Mouse (Mus musculus): ENCODE data around the gene Ddc.

GRCm38 (mm10) chr11:11892993-11893602 lies 4.8 kb downstream of the Ddc start:
- TF ChIP-seq CTCF (IDR thresholded peaks at IDR 0.05; ENCODE audit: control insufficient read depth, insufficient read depth, insufficient read length), result no peak
- TF ChIP-seq MAX (IDR thresholded peaks at IDR 0.05), result no peak
- TF ChIP-seq MYOG (IDR thresholded peaks at IDR 0.05; ENCODE audit: control insufficient read depth, extremely low read depth, insufficient read length), result no peak
- no peak for TF ChIP-seq MYOD1 (IDR thresholded peaks at IDR 0.05; ENCODE audit: control insufficient read depth, insufficient read length, low read depth)
- no peak for TF ChIP-seq USF1 (IDR thresholded peaks at IDR 0.05; ENCODE audit: low read depth)
- TF ChIP-seq FOSL1 (IDR thresholded peaks at IDR 0.05; ENCODE audit: insufficient read depth, low read length, poor library complexity, severe bottlenecking), result no peak
